Comparison of ENCODE assay signal across 11 mouse cellular contexts in the genomic region with DNA sequence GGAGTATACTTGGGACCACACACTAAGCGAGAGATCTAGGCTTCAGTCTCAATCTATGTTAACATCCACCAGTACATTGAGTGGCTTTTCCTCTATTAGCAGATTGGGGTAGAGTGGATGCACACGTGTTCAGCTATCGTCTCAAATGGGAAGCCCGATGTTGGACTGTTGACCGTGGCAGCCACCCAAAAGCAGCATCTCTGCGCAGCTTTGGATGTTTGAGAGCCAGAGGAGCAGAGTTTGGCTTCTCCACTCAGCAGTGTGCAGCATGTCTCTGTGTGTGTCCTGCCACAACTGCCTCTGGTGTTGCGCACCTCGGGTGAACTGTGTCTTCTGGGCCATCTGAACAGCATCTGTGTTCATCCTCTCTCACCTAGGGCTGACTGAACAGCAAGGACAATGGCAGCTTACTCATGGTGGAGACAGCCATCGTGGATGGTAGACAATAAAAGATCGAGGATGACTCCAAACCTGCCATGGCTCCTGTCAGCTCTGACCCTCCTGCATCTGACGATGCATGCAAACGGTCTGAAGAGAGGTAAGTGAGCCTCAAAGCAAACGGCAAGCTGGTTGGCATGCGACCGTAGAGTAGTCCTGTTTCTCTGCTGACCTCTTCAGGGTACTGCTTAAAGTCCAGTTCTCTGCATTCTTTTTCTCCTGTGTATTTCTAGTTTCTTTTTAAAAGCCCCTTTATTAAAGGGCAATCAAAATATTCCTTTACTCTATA.
DNase-seq lines count a peak whose midpoint lies in the region; ATAC-seq and TF ChIP-seq lines count a peak whose summit lies in the region.
"Had no signal": no experiment of that assay in that cellular context is flagged by ENCODE, and none has a peak within 500 bp of the region (broad histone marks: within the 10 kb centered on the region; RNA-seq: fewer than 3 reads in every experiment).

No protein-coding gene starts in this region.

- peaks cover 6% of the 10 kb centered on the region; the same call in 1 of the 2 replicates for H3K36me3 ChIP-seq in stomach, postnatal 0 days (ENCODE audit: control insufficient read depth, insufficient read depth, low read length)

- intact Hi-C loops in left cerebral cortex, postnatal 4 days (cut with DNase I): no loop called here
- intact Hi-C loops in left cerebral cortex, postnatal 14 days (cut with DNase I): no loop called here

- ATAC-seq in stomach, postnatal 0 days (ENCODE audit: low FRiP score, low TSS enrichment): peak; percentile 40; the same call in 1 of the 2 replicates
- ATAC-seq in megakaryocyte progenitor cell, adult 5-6 weeks (replicated peaks; ENCODE audit: poor library complexity): no peak

- TF ChIP-seq CTCF in stomach, postnatal 0 days (IDR thresholded peaks at IDR 0.05; ENCODE audit: low read depth): no peak

- WGBS in stomach, postnatal 0 days: 63% methylated on average over 15 of the region's 15 CpGs

- no peak overlapping the region for H3K4me2 ChIP-seq in stomach, postnatal 0 days (replicated peaks; ENCODE audit: low read depth)
- H3K4me2 ChIP-seq: heart, embryonic 13.5 days had no signal

- no peaks in the 10 kb centered on the region for H3K4me1 ChIP-seq in stomach, postnatal 0 days (replicated peaks; ENCODE audit: control insufficient read depth, insufficient read depth)

- H3K9ac ChIP-seq in stomach, postnatal 0 days (ENCODE audit: low read length): no peak overlapping the region
- H3K9ac ChIP-seq: heart, embryonic 13.5 days had no signal

- H3K27ac ChIP-seq in stomach, postnatal 0 days (replicated peaks): 0 out of 2 replicates have a peak overlapping the region, but pooled peaks have one; percentile 8
- H3K27ac ChIP-seq: heart, embryonic 13.5 days; macrophage had no signal

- H3K27me3 ChIP-seq in stomach, postnatal 0 days (ENCODE audit: control insufficient read depth, insufficient read depth, low read length): no peaks in the 10 kb centered on the region
- H3K27me3 ChIP-seq: heart, embryonic 13.5 days had no signal

- no peak overlapping the region for H3K4me3 ChIP-seq in stomach, postnatal 0 days (ENCODE audit: low read depth, low read length)
- H3K4me3 ChIP-seq: heart, embryonic 13.5 days had no signal

- TF ChIP-seq EP300 in stomach, postnatal 0 days (optimal IDR thresholded peaks at IDR 0.05): no peak

- no peaks in the 10 kb centered on the region for H3K9me3 ChIP-seq in stomach, postnatal 0 days (ENCODE audit: control insufficient read depth, low read length)
- H3K9me3 ChIP-seq: heart, embryonic 13.5 days had no signal

- peak; percentile 46 to 48 for DNase-seq in cerebellum, postnatal 14 days
- DNase-seq in cerebellum, adult 11 months: no peak
- peak; percentile 71 for DNase-seq in left cerebral cortex, postnatal 4 days
- DNase-seq in left cerebral cortex, postnatal 14 days (ENCODE audit: low spot score in 2 of 2): no peak
- DNase-seq in urinary bladder, postnatal 14 days (ENCODE audit: low spot score): peak; percentile 22
- no peak for DNase-seq in urinary bladder, postnatal 25 days (ENCODE audit: low spot score)
- DNase-seq in stomach, postnatal 0 days (ENCODE audit: low spot score): no peak
- DNase-seq: cerebellum, adult 2 months had no signal

Comparison
In these comparisons a context has a peak if more than half of its experiments do, and no peak if none do; other contexts are left out.
1. DNase-seq: peak in cerebellum, postnatal 14 days (2 of 2), left cerebral cortex, postnatal 4 days (single experiment) and urinary bladder, postnatal 14 days (single experiment); none in cerebellum, adult 11 months (single experiment), left cerebral cortex, postnatal 14 days (0 of 2), urinary bladder, postnatal 25 days (single experiment) and stomach, postnatal 0 days (single experiment).